Mouse (Mus musculus): ENCODE data around the gene 4930442H23Rik.
"Not testable (repeated sequence)": the region's sequence is repeated elsewhere in the genome, so short reads cannot be mapped to it uniquely, and the experiment has no call there.

4930442H23Rik gene

DNA sequence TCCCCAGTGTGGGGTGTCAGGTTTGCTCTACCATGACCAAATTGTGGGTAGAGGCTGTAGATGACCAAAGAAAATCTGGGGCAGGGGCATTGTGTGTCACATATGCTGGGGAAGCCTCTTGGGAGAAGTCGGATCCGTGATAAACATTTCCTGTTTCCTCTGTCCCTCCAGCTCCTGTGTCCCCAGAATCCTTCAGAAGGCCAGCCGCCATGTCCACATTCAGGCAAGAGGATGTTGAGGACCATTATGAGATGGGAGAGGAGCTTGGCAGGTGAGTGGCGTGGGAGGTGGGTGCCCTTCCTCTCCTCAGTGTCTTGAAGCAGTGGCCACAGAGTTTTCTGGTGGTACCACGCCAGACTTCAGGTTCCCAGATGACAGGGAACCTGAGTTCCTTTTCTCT lies at the start of gene 4930442H23Rik:
Gene 4930442H23Rik, minus strand, starts transcription at position 45 of the 400 bp plus-strand sequence.
- DNase-seq, result no peak

DNA sequence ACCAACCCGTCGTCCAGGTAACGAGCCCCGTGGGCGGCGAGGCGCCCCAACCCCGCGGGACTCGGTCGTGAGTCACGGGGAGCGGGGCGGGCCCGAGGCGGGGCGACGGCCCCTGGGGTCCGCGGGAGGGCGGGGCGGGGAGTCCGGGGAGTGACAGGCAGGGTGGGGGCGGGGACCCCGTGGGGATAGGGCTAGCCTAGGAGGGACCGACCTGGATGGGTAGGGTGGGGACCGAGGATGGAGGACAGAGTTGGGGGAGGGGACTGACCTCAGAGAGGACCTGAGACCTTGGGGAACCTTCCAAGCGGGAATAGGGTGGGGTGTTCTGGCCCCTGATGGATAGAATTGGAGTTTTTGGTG lies 49.6 kb upstream of the 4930442H23Rik start:
- DNase-seq, result no peak

DNA sequence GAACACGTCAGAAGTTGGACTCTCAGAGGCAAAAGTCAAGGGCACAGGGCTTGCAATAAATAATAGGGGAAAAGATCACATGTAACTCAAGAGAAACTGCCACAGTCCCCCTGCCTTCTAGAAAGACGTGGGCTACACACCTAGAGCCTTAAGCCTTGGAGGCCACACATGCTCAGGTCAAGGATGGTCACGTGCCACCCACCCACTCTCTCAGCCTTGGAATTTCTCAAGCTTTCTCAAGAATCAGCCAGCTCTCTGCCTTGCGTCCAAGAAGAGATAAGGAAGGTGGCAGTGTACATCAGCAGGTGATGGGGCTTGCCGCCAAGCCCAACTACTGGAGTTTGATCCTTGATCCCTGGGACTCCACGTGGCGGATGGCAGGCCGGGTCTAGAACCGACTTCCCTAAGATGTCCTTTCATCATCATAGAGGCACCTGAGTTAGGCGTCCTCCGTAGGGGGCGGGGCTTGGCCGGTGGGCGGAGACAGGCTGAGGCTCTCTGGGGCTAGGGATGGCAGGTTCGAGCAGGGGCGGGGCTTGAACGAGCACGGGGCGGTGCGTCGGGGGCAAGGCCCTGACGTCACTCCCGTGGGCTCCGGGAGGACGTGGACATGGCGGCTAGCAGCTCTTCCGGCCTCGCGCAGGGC lies 49.1 kb upstream of the 4930442H23Rik start, which contains the start of gene Zfr2:
Gene Zfr2, plus strand, starts transcription at position 576 of the 646 bp plus-strand sequence.
- DNase-seq, result peak; percentile 96

DNA sequence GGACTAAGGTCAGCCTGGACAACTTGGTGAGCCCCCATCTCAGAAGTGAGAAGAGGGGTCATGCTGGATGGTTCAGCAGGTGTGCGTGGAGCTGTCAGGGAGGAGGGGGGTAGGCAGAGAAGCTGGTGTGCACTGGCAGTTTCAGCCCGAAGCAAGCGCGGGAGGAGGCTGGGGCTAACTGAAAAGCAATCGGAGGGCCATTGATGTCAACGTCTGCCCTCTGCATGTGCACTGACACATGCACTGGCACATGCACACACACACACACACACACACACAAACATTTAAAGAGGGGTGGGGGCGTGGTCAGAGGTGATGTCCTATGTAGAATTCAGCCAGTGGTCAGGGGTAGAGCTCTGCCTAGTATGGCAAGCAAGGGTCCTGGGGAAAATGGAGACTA lies 47.8 kb upstream of the 4930442H23Rik start:
- peak; percentile 63 for DNase-seq

DNA sequence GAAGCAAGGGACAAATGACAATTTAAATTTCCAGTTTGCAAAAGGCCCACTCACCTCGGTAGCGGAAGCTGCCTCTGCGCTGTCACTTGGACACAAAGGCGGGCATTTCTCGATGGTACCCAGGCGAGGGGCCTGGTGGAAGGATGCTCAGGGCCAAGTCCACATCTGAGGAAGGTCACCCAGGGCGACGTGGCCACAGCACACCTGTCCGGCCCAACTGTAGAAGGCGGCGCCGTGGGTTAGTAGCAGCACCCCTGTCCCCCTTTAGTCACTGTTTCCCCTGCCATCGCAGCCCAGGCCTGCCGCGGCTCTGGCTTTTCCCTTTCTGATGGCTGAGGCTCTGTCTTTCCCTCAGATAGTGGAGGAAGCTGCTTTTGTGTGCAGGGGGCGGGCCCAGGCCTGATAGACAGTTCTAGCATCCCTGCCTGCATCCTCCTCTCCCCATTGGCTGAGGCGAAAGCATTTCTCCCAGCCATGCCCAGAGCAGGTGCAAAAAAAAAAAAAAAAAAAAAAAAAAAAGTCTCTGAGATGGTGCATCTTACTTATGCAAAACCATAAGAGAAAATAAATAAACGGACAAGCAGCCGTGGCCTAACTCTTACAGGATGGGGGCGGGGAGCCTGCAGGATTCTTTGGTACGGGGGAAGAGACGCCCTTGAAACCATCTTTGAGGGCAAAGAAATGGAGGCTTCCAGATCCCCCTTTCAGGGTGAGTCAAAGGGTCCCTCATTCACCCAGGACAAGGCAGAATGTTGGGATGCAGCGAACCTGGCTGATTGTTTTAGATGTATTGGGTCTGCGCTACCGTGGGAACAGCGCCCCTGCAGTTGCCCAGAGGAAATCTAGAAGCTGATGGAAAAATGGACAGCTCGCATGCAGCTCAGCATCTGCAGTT lies 47.0 kb upstream of the 4930442H23Rik start, which contains the start of gene Atcay:
Gene Atcay, minus strand, starts transcription at position 396 of the 895 bp plus-strand sequence.
- DNase-seq, result peak; percentile 88

DNA sequence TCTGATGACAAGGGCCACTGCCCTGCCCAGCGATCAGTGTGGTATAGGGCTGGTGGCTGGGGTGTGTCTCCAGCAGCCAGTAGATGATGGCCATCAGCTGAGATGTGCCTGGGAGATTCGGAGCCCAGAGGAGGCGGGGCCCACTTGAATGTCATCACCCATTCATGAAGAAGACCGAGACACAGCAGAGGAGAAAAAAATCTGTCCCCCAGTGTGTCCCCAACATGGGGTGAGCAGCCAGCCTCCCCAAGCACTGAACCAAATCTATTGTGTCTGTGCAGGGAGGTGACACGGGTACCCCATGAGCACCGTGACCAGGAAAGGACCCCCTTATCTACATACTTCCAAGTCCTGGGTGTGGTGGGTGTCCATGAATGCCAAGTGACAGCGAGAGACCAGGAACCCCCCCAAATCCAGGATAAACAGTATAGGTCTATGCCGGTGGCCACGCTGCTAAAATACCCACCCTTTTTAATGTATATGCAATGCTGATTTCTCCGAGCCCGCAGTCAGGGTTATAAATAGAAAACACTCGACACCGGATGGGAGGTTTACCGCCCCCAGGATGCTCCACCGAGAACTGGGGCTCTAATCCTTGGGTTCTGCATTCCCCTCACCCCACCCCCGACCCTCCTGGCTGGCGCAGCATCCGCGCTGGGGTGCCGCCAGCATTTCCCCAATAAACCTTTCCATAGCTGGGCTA lies 46.2 kb upstream of the 4930442H23Rik start:
- DNase-seq, result peak; percentile 65

DNA sequence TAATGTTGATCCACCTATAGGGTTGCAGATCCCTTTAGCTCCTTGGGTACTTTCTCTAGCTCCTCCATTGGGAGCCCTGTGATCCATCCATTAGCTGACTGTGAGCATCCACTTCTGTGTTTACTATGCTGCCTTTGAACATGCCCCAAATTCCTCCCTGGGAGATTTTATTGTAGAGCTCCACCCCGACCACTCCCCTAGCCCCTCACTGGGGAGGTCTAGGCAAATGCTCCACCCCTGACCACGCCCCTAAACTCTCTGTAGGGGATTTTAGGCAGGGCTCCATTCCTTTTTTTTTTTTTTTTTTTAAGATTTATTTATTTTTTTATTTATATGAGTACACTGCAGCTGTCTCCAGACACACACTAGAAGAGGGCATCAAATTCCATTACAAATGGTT lies 40.1 kb upstream of the 4930442H23Rik start:
- DNase-seq, result not testable (repeated sequence)

DNA sequence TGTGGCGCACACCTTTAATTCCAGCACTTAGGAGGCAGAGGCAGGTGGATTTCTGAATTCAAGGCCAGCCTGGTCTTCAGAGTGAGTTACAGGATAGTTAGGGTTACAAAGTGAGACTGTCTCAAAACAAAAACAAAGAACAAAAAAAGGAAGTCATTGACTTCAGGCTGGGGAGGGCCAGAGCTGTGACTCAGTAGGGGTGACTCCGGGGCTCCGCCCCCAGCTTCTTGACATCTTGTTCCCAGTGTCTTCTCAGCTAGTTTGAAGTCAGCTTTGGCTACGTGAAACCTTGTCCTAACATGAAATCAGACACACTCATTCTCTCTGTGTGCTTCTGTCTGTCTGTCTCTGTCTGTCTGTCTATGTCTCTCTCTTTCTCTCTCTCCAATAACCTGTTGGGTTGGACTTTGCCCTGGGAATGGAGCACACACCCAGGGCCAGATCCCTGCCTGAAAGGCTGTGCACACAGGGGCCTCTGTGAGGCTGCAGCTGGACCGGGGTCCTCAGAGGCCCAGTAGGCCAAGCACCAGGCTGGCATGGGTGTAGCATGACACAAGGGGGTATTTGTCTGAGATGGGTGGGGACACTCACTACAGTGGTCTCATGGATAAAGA lies 37.9 kb upstream of the 4930442H23Rik start:
- no peak for DNase-seq

DNA sequence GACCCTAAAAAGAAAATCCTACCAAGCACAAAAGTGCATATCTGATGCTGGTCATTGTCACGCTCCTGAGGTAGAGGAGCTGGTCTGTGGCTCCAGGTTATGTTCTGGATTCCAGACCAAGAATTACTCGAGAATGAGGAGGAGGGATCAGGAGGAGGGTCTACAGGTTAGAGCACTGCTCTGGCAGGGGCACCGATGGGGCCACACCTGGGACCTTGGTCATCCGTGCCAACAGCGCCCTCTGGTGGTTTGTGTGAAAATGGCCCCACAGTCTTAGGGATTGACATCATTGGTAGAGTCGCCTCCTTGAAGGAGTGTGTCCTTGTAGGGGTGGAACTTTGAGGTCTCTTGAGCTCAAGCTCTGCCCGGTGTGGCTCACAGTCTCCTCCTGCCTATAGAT lies 34.3 kb upstream of the 4930442H23Rik start:
- peak; percentile 64 for DNase-seq

DNA sequence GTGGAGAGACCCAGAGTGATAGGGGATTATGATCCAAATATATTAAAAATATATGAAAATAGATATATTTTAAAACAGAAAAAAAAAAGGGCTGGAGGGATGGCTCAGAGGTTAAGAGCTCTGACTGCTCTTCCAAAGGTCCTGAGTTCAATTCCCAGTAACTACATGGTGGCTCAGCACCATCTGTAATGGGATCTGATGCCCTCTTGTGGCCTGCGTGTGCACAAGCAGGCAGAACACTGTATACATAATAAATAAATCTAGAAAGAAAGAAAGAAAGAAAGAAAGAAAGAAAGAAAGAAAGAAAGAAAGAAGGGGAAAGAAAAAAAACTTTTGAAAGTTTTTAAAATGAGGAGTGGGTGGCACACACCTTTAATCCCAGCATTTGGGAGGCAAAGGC lies 33.6 kb upstream of the 4930442H23Rik start:
- DNase-seq, result not testable (repeated sequence)

DNA sequence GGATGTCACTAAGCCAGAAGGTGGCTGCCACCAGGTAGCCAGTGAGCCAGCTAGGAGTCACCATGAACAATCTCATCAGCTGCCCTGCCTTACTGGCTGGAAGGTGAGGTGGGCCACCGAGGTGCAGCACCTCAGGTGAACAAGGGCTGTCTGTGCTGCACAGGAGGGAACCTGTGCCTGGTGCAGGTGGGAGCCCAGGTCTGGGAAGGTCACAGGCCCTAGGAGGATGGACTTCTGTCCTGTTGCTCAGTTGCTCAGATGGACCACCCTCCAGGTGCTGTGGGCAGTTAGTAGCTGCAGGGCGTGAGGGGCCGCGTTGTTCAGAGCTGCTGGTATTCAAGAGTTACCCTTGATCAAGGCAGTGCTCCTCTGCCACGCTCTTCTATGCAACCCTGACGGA lies 33.2 kb upstream of the 4930442H23Rik start:
- DNase-seq, result no peak

DNA sequence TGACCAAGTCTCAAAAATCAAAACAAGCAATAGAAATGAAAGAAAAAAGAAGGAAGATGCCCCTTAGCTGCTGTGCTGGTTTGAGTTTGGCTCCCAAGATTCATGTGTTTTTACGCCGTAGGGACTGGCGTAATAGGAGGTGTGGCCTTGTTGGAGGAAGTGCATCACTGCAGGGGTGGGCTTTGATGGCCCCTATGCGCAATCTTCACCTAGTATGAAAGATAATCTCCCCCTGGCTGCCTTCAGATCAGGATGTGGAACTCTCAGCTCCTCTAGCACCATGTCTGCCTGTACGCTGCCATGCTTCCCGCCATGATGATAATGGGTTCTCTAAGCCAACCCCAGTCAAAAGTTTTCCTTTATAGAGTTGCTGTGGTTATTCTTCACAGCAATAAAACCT lies 32.6 kb upstream of the 4930442H23Rik start:
- no peak for DNase-seq

DNA sequence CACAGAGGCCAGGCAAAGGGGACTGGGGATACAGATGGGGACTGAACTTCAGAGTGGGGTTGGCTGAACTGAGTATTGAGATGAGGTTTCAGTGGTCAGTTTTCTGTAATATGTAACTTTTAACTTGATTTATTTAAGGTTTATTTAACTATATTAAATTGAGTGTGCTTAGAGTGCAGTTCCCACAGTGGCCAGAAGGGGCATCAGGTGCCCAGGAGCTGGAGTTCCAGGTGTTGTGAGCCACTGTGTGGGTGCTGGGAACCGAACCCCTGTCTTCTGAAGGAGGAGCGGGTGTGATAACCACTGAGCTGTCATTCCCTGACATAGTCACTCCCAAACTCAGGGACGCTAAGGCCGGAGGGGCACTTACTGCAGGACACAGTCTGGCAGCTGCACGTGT lies 26.5 kb upstream of the 4930442H23Rik start:
- DNase-seq, result no peak

DNA sequence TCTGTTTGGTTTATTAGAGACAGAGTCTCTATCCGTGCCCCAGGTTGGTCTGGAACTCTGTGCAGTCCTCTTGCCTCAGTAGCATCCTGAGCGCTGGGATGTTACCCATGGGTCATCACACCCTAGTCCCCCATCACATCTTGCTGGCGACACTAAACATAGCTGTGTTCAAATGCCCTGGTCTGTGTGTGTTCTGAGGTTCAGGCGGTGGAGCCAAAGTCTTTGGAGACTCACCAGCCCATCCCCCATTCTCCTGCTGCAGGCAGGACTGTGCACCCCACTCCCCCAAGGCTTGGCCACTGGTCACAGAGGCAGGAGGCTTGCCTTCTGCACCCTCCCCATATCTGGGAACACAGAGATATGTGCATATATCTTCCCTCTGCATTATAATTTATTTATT lies 20.5 kb upstream of the 4930442H23Rik start:
- no peak for DNase-seq

DNA sequence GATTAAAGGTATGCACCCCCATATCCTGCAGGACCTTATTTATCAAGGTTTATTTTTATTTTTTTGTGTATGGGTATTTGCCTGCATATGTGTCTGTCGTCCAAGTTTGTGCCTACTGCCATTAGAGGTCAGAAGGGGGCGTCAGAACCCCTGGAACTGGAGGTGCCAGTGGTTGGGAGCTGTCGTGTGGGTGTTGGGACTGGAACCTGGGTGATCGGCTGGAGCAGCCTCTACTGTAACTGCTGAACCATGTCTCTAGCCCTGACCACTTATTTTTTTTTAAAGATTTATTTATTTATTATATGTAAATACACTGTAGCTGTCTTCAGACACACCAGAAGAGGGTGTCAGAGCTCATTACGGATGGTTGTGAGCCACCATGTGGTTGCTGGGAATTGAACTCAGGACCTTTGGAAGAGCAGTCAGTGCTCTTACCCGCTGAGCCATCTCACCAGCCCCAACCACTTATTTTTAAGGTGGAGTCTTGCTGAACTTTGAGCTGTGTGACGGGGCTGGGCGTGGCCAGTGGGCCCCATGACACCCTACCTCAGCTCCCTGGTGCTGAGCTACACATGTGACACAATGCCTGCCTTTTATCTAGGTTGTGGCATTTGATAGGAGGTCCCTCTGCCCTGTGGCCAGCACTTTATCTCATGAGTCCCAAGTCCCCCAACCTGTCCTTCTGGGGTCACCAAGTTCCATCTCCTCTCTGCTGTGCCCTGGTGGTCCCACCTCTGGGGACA lies 19.5 kb upstream of the 4930442H23Rik start:
- no peak for DNase-seq

DNA sequence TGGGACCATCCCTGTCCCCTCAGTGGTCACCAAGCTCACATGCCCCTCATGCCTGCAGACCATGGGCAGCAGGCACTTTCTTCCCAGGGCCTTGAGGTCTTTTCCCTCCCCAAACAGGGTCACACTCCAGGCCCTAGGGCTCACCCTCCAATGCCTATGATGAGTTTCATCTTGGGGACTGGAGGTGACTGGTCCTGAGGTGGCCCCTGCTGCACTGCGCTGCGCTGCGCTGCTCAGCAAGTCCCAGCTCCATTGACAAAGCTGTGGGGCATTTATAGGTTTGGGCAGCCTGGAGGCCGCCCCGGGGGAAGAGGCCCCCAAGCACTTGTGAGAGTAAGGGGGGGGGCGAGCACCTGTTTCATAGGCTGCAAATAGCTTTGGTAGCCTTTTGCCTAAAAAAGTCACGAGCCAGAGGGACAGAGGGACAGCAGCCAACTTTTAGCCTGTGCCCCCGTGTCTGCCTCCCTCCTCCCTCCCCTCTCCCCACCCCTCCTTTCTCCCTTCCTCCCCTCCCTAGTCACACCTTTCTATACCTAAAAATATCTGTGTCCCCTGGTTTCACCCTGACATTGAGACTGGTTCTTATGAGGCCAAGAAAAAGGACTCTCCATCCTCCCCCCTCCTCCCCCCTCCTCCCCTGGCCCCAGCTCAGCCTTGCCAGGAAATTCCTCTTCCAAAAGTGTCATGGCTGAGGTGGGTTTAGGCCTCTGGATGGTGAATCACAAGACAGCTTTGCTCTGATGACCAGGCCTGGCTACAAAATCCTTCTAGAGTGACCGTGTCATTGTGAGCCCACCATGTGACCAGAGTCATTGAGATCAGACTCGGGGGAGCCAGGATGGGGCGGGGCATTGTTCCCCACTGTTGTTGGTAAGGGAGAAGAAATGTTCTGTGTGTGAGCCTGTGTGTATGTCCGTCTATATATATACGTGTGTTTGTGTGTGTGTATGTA lies 18.4 kb upstream of the 4930442H23Rik start, which contains the start of gene Nmrk2:
Gene Nmrk2, minus strand, starts transcription at position 245 of the 952 bp plus-strand sequence.
- DNase-seq, result no peak

DNA sequence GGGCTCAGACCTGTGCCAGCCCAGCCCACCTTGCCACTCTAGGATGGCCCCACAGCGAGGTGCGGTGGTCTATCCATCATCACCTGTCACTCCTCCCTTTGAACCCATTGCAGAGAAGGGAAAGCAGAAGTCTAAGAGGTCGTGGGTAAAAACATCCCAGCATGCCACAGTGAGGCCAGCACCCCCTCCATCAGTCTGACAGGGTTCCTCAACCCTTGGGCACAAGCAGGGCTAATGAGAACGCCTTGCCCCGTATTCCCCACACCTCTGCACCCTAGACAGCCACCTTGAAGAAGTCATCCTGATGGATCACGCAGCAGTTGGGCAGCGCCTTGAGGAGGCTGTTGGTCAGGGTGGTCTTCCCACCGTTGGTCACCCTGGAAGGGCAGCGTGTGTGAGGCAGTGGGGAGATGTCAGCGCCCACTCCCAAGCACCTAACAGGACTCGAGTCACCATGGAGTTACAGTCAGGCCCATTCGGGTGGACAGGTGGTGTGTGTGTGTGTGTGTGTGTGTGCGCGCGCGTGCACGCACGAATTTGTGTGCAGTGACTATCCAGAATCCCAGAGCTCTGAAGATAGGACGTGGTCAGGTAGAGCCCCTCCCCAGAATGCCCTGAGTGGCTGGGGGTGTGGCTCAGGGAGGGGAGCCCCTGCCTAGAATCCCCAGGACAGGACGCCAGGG lies 17.1 kb upstream of the 4930442H23Rik start:
- DNase-seq, result no peak

DNA sequence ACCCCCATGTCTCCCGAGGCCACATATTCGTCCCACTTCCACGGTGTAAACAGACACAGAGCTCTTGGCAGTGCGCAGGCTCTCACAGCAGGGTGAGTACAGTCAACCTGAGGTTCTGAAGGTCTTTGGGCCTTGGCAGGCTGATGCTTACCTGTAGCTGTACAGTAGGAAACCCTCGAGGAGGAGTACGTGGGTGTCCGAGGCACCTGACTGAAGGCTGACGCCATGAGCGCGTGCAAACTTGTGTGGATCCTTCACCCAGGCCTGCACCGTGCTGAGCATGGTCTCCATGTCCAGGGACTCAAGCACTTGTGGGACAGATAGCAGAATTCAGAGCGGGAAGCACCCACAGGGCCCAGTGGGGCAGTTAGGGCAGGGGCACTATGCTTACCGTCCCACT lies 16.5 kb upstream of the 4930442H23Rik start:
- no peak for DNase-seq

DNA sequence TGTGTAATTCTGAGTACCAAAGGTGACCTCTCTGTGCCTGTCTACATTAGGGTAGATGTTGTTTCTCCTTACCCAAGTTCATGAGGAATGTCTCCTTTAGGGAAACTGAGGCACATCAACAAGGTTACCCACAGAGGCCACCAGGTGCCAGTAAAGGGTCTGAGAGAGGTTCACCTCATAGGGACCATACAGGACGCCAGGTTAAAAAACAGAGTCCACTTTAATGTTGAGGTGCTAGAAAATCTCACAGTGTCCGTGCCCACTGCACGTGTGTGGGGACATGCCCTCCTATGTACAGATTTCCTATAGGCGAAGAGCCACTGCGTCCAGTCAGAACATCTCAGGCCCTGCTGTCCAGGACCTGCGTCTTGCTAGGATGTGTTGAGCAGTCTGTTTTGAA lies 15.3 kb upstream of the 4930442H23Rik start:
- no peak for DNase-seq

DNA sequence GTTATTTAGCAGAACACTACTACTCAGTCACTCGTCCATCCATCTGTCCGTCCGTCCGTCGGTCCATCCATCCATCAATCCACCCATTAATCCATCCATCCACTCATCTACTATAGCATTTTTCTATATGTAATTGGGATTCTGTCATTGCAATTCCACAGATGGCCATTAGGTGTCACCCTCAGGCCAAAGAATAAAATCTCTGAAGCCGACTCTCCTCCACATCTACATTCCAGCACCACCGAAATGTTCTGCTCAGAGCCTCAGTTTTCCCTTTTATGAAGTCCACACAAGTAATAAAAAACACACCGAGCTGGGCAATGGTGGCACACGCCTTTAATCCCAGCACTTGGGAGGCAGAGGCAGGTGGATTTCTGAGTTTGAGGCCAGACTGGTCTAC lies 14.6 kb upstream of the 4930442H23Rik start:
- no peak for DNase-seq

All from cerebellum, adult 11-12 months (tissue).